In genomic region chr17:75014601-75015356, GRCm38 (mm10) we compare ENCODE assay signal across 10 mouse cellular contexts. TPM values are rescaled to one million over a fixed set of nuclear protein-coding genes. Genes with fewer than 3 reads are reported as not detected.
DNase-seq lines count a peak whose midpoint lies in the region; ATAC-seq lines count a peak whose summit lies in the region.
"Had no signal": no experiment of that assay in that cellular context is flagged by ENCODE, and none has a peak within 500 bp of the region (broad histone marks: within the 10 kb centered on the region; RNA-seq: fewer than 3 reads in every experiment).

No protein-coding gene starts in this region.

- H3K4me3 ChIP-seq in embryonic facial prominence, embryonic 11.5 days (ENCODE audit: low read depth, low read length), result no peak overlapping the region
- no peak overlapping the region for H3K4me3 ChIP-seq in limb, embryonic 12.5 days (replicated peaks)

- no peaks in the 10 kb centered on the region for H3K27me3 ChIP-seq in embryonic facial prominence, embryonic 11.5 days (ENCODE audit: control insufficient read depth, insufficient read depth, low read length)
- H3K27me3 ChIP-seq in limb, embryonic 12.5 days, result no peaks in the 10 kb centered on the region

- no peak overlapping the region for H3K4me2 ChIP-seq in embryonic facial prominence, embryonic 11.5 days (ENCODE audit: low read depth, low read length)
- H3K4me2 ChIP-seq in limb, embryonic 12.5 days, result 0 out of 2 replicates have a peak overlapping the region, but pooled peaks have one; percentile 6

- ATAC-seq in embryonic facial prominence, embryonic 11.5 days (replicated peaks; ENCODE audit: insufficient number of reproducible peaks, low FRiP score, low TSS enrichment, low read depth), result 0 out of 2 replicates have a peak, but pooled peaks have one; percentile 31
- ATAC-seq in limb, embryonic 12.5 days (ENCODE audit: insufficient number of reproducible peaks, insufficient read depth, low FRiP score, low TSS enrichment, low read depth), result 0 out of 2 replicates have a peak, but pooled peaks have one; percentile 42
- no peak for ATAC-seq in CD4-positive, CD25-positive, alpha-beta regulatory T cell, adult 4 months
- no peak for ATAC-seq in megakaryocyte, adult 5-6 weeks (ENCODE audit: poor library complexity, severe bottlenecking)

- H3K9me3 ChIP-seq in embryonic facial prominence, embryonic 11.5 days (replicated peaks; ENCODE audit: control insufficient read depth, low read length), result no peaks in the 10 kb centered on the region
- no peaks in the 10 kb centered on the region for H3K9me3 ChIP-seq in limb, embryonic 12.5 days

- WGBS in embryonic facial prominence, embryonic 11.5 days, result 62% methylated on average over 24 of the region's 24 CpGs
- WGBS in limb, embryonic 12.5 days, result 31% methylated on average over 24 of the region's 24 CpGs

- DNase-seq in heart, postnatal 4 days, result peak; percentile 17
- no peak for DNase-seq in heart, postnatal 10 days
- DNase-seq in R1 (ENCODE audit: low read depth, low spot score), result peak; percentile 21
- DNase-seq in embryonic facial prominence, embryonic 11.5 days (ENCODE audit: low spot score), result no peak
- DNase-seq in adrenal gland, adult 18-20 months (ENCODE audit: low spot score in 2 of 2), result no peak
- DNase-seq: right cerebral cortex, adult 18-20 months had no signal

- H3K36me3 ChIP-seq in embryonic facial prominence, embryonic 11.5 days (replicated peaks; ENCODE audit: control insufficient read depth, insufficient read depth, low read depth, low read length), result no peaks in the 10 kb centered on the region
- peaks cover 57% of the 10 kb centered on the region for H3K36me3 ChIP-seq in limb, embryonic 12.5 days

- no peaks in the 10 kb centered on the region for H3K4me1 ChIP-seq in embryonic facial prominence, embryonic 11.5 days (ENCODE audit: control insufficient read depth, insufficient read depth, low read length)
- H3K4me1 ChIP-seq in limb, embryonic 12.5 days (replicated peaks), result peaks cover 42% of the 10 kb centered on the region

- intact Hi-C loops in heart, postnatal 10 days (cut with DNase I), result loop anchor here (10.0 kb wide), 1 partner anchor 520 kb away; no protein-coding TSS in a partner anchor

- 0 out of 2 replicates have a peak overlapping the region, but pooled peaks have one; percentile 20 for H3K27ac ChIP-seq in embryonic facial prominence, embryonic 11.5 days (replicated peaks; ENCODE audit: low read depth, low read length)
- H3K27ac ChIP-seq in limb, embryonic 12.5 days, result peak overlapping the region; percentile 79
- H3K27ac ChIP-seq: liver, embryonic 14.5 days had no signal

- H3K9ac ChIP-seq in embryonic facial prominence, embryonic 11.5 days (replicated peaks; ENCODE audit: low read length), result no peak overlapping the region
- H3K9ac ChIP-seq in limb, embryonic 12.5 days (replicated peaks), result no peak overlapping the region
- H3K9ac ChIP-seq: liver, embryonic 14.5 days had no signal

RNA-seq across cellular contexts. Expression of gene Ltbp1, which starts 9.4 kb away (rescaled TPM):
- total RNA-seq in heart, postnatal 4 days (2021), result 10 to 100 TPM; 63.8 to 67.0 TPM
- total RNA-seq in heart, postnatal 10 days (2021), result 10 to 100 TPM; 66.6 to 69.0 TPM
- 14.2 and 16.8 TPM in 2 replicates for polyA plus RNA-seq in embryonic facial prominence, embryonic 11.5 days (2014; fragmentation: Nextera tagmentation; extraction: Ambion mirVana)
- polyA plus RNA-seq in limb, embryonic 12.5 days (2016; fragmentation: Nextera tagmentation; extraction: Ambion mirVana), result 43.8 and 52.8 TPM in 2 replicates
- polyA plus RNA-seq in CD4-positive, CD25-positive, alpha-beta regulatory T cell, adult 4 months (2017; shearing (Covaris generic)), result under 1 TPM in 1 of 2 experiments, not detected in 1; 0.20 TPM
- total RNA-seq in adrenal gland, adult 18-20 months (2021), result 10 to 100 TPM; 13.9 to 15.2 TPM
- 0.07 and 0.67 TPM in 2 replicates for total RNA-seq in megakaryocyte, adult 5-6 weeks (2015)
- 0.12 and 0.48 TPM in 2 replicates for total RNA-seq in megakaryocyte, adult 5-6 weeks (2017)

Comparison
In these comparisons a context has a peak if more than half of its experiments do, and no peak if none do; other contexts are left out.
1. DNase-seq: peak in heart, postnatal 4 days (single experiment) and R1 (single experiment); none in heart, postnatal 10 days (0 of 2), embryonic facial prominence, embryonic 11.5 days (single experiment) and adrenal gland, adult 18-20 months (0 of 2).
2. ATAC-seq: peak in embryonic facial prominence, embryonic 11.5 days (single experiment) and limb, embryonic 12.5 days (single experiment); none in CD4-positive, CD25-positive, alpha-beta regulatory T cell, adult 4 months (single experiment) and megakaryocyte, adult 5-6 weeks (single experiment).
3. RNA of gene Ltbp1, which starts 9.4 kb away (total RNA-seq): 66.6 to 69.0 TPM in heart, postnatal 10 days, 63.8 to 67.0 TPM in heart, postnatal 4 days and 13.9 to 15.2 TPM in adrenal gland, adult 18-20 months; 0.07 to 0.67 TPM in megakaryocyte, adult 5-6 weeks; every median in the first group is over 4 times any median in the second.